Mouse (Mus musculus): ENCODE measurements around the gene Man2c1. TPM values are rescaled to one million over a fixed set of nuclear protein-coding genes. Genes with fewer than 3 reads are reported as not detected.

Gene Man2c1
- polyA plus RNA-seq (2015; fragmentation: Illumina TruSeq; extraction: RNeasy Lipid Tissue Mini Kit (QIAGEN cat#74804); ENCODE audit: low read depth, low replicate concordance) = 92.8 TPM

GRCm38 (mm10) chr9:57130577-57131433, at the start of gene Man2c1:
TSS of gene Man2c1 (plus strand) at chr9:57130690.

GRCm38 (mm10) chr9:57148144-57148878, 17.8 kb downstream of the Man2c1 start, which contains the start of gene Neil1:
TSS of gene Neil1 (minus strand) at chr9:57148305.

GRCm38 (mm10) chr9:57158013-57158470, 27.6 kb downstream of the Man2c1 start, which contains the start of gene Commd4:
TSS of gene Commd4 (minus strand) at chr9:57158331.

Other genes with a start within 250 kb of the Man2c1 start
- 5.6 TPM for gene Snx33, start 202.3 kb upstream of the Man2c1 start, polyA plus RNA-seq (2015; fragmentation: Illumina TruSeq; extraction: RNeasy Lipid Tissue Mini Kit (QIAGEN cat#74804); ENCODE audit: low read depth, low replicate concordance)
- 59.4 TPM for gene Imp3, start 193.2 kb upstream of the Man2c1 start, polyA plus RNA-seq (2015; fragmentation: Illumina TruSeq; extraction: RNeasy Lipid Tissue Mini Kit (QIAGEN cat#74804); ENCODE audit: low read depth, low replicate concordance)
- 20.3 TPM for gene Snupn, start 179.8 kb upstream of the Man2c1 start, polyA plus RNA-seq (2015; fragmentation: Illumina TruSeq; extraction: RNeasy Lipid Tissue Mini Kit (QIAGEN cat#74804); ENCODE audit: low read depth, low replicate concordance)
- gene Ptpn9, start 135.8 kb upstream of the Man2c1 start, polyA plus RNA-seq (2015; fragmentation: Illumina TruSeq; extraction: RNeasy Lipid Tissue Mini Kit (QIAGEN cat#74804); ENCODE audit: low read depth, low replicate concordance) = 21.3 TPM
- 15.9 TPM for gene Sin3a, start 58.6 kb upstream of the Man2c1 start, polyA plus RNA-seq (2015; fragmentation: Illumina TruSeq; extraction: RNeasy Lipid Tissue Mini Kit (QIAGEN cat#74804); ENCODE audit: low read depth, low replicate concordance)
- 8.2 TPM for gene Neil1, start 17.6 kb downstream of the Man2c1 start, polyA plus RNA-seq (2015; fragmentation: Illumina TruSeq; extraction: RNeasy Lipid Tissue Mini Kit (QIAGEN cat#74804); ENCODE audit: low read depth, low replicate concordance)
- gene Commd4, start 27.6 kb downstream of the Man2c1 start, polyA plus RNA-seq (2015; fragmentation: Illumina TruSeq; extraction: RNeasy Lipid Tissue Mini Kit (QIAGEN cat#74804); ENCODE audit: low read depth, low replicate concordance) = 118 TPM
- not detected for gene Trcg1, start 105.9 kb downstream of the Man2c1 start, polyA plus RNA-seq (2015; fragmentation: Illumina TruSeq; extraction: RNeasy Lipid Tissue Mini Kit (QIAGEN cat#74804); ENCODE audit: low read depth, low replicate concordance)
- gene 1700017B05Rik, start 131.9 kb downstream of the Man2c1 start, polyA plus RNA-seq (2015; fragmentation: Illumina TruSeq; extraction: RNeasy Lipid Tissue Mini Kit (QIAGEN cat#74804); ENCODE audit: low read depth, low replicate concordance) = 7.5 TPM

Data from brain, adult 10 weeks (tissue).